Mouse (Mus musculus) CH12.LX (cell line): ENCODE results near the gene Synj2bp. TPM values are rescaled to one million over a fixed set of nuclear protein-coding genes. Genes with fewer than 3 reads are reported as not detected.
"Not testable (repeated sequence)": the region's sequence is repeated elsewhere in the genome, so short reads cannot be mapped to it uniquely, and the experiment has no call there.

ENCODE experiments used
- DNase-seq: peaks from one replicate; pipeline ENCODE4 v3.0.0-alpha.2; 2013; ENCODE audit errors: extremely low read depth
- H3K27ac ChIP-seq: 2 replicates; pipeline ENCODE4 v1.5.1; 2012; ENCODE audit warnings: low read depth, mild to moderate bottlenecking, control low read depth, moderate library complexity; ENCODE audit not compliant: insufficient read depth
- H3K27me3 ChIP-seq: replicated peaks from 2 replicates; pipeline ENCODE3; 2012; ENCODE audit warnings: inconsistent platforms
- H3K36me3 ChIP-seq, 2 experiments: replicated peaks in 1 of 2; 2 replicates each; pipeline versions ENCODE3 to v1.6.1; 2012; ENCODE audit warnings: inconsistent platforms in 1 of 2, low read length in 1 of 2, mild to moderate bottlenecking in 1 of 2, mixed read lengths in 1 of 2, moderate library complexity in 1 of 2; ENCODE audit not compliant: control insufficient read depth in 1 of 2, insufficient read depth in 1 of 2
- H3K4me1 ChIP-seq, 2 experiments: 2 replicates each; pipeline ENCODE4 v1.6.1; 2012; ENCODE audit warnings: inconsistent platforms in 1 of 2, moderate library complexity in 1 of 2; ENCODE audit not compliant: insufficient read depth in 2 of 2, control insufficient read depth in 1 of 2
- H3K4me2 ChIP-seq: 2 replicates; pipeline ENCODE4 v1.6.1; 2012; ENCODE audit warnings: low read depth, mild to moderate bottlenecking, control low read depth; ENCODE audit not compliant: poor library complexity, insufficient read depth, severe bottlenecking
- H3K4me3 ChIP-seq, 3 experiments: fragments of 150-350 bp in 1 of 3; sonication (generic) in 1 of 3; replicated peaks in 1 of 3; 2 replicates each; pipeline versions ENCODE3 to v1.5.1; 2011 to 2012; ENCODE audit warnings: low read depth in 2 of 3, low read length in 2 of 3, mild to moderate bottlenecking in 2 of 3, moderate library complexity in 2 of 3, control low read depth in 1 of 3, improper control_type of control experiment in 1 of 3, inconsistent platforms in 1 of 3, mixed read lengths in 1 of 3; ENCODE audit not compliant: poor library complexity in 1 of 3
- H3K79me2 ChIP-seq: replicated peaks from 2 replicates; pipeline ENCODE4 v1.6.1; 2012; ENCODE audit warnings: mild to moderate bottlenecking, moderate library complexity; ENCODE audit not compliant: control insufficient read depth, poor library complexity, insufficient read depth, severe bottlenecking; ENCODE audit errors: extremely low read depth
- H3K9ac ChIP-seq: 2 replicates; pipeline ENCODE4 v1.6.1; 2012; ENCODE audit warnings: low read depth, mild to moderate bottlenecking, control low read depth, moderate library complexity; ENCODE audit not compliant: insufficient read depth
- H3K9me3 ChIP-seq: replicated peaks from 2 replicates; pipeline ENCODE3; 2012; ENCODE audit warnings: low read length, inconsistent platforms, mixed read lengths
- BHLHE40 ChIP-seq: IDR thresholded peaks from 2 replicates; pipeline ENCODE4 v1.6.1; 2011; ENCODE audit warnings: mild to moderate bottlenecking, low read depth, low read length, improper control_type of control experiment
- CHD1 ChIP-seq: IDR thresholded peaks from 2 replicates; pipeline ENCODE4 v1.6.1; 2012; ENCODE audit warnings: low read depth, low read length, improper control_type of control experiment, inconsistent platforms
- E2F4 ChIP-seq: IDR thresholded peaks from 2 replicates; pipeline ENCODE4 v1.6.1; 2011; ENCODE audit warnings: low read depth, low read length, improper control_type of control experiment; ENCODE audit not compliant: insufficient replicate concordance
- EP300 ChIP-seq: IDR thresholded peaks from 2 replicates; pipeline ENCODE4 v1.6.1; 2011; ENCODE audit warnings: low read length, improper control_type of control experiment
- ETS1 ChIP-seq: conservative IDR thresholded peaks from 2 replicates; pipeline ENCODE4 v1.6.1; 2012; ENCODE audit warnings: low read depth, mild to moderate bottlenecking, inconsistent platforms, low read length, improper control_type of control experiment, moderate library complexity
- HCFC1 ChIP-seq: IDR thresholded peaks from 2 replicates; pipeline ENCODE4 v1.6.1; 2012; ENCODE audit warnings: low read depth, mild to moderate bottlenecking, inconsistent platforms, low read length, improper control_type of control experiment
- IRF4 ChIP-seq: IDR thresholded peaks from 2 replicates; pipeline ENCODE4 v1.6.1; 2014; ENCODE audit warnings: low read depth, mild to moderate bottlenecking, inconsistent platforms, low read length, improper control_type of control experiment
- KAT2A ChIP-seq: IDR thresholded peaks from 2 replicates; pipeline ENCODE4 v1.6.1; 2012; ENCODE audit warnings: low read length, improper control_type of control experiment, inconsistent platforms; ENCODE audit not compliant: insufficient replicate concordance
- MXI1 ChIP-seq: IDR thresholded peaks from 2 replicates; pipeline ENCODE4 v1.6.1; 2011; ENCODE audit warnings: mild to moderate bottlenecking, low read depth, low read length, improper control_type of control experiment
- MYC ChIP-seq: IDR thresholded peaks from 2 replicates; pipeline ENCODE4 v1.6.1; 2011; ENCODE audit warnings: low read depth, mild to moderate bottlenecking, improper control_type of control experiment, low read length
- NELFE ChIP-seq: IDR thresholded peaks from 2 replicates; pipeline ENCODE4 v1.6.1; 2011; ENCODE audit warnings: low read depth, low read length, improper control_type of control experiment
- NRF1 ChIP-seq: IDR thresholded peaks from 2 replicates; pipeline ENCODE4 v1.6.1; 2014; ENCODE audit warnings: low read depth, mild to moderate bottlenecking, inconsistent platforms, low read length, improper control_type of control experiment, moderate library complexity
- POLR2AphosphoS2 ChIP-seq: IDR thresholded peaks from 2 replicates; pipeline ENCODE4 v1.6.1; 2011; ENCODE audit warnings: low read depth, low read length, improper control_type of control experiment
- RAD21 ChIP-seq: IDR thresholded peaks from 2 replicates; pipeline ENCODE4 v1.6.1; 2011; ENCODE audit warnings: low read depth, mild to moderate bottlenecking, low read length, improper control_type of control experiment, moderate library complexity
- RCOR1 ChIP-seq: conservative IDR thresholded peaks from 2 replicates; pipeline ENCODE4 v1.6.1; 2012; ENCODE audit warnings: low read depth, mild to moderate bottlenecking, inconsistent platforms, low read length, improper control_type of control experiment
- SIN3A ChIP-seq: IDR thresholded peaks from 2 replicates; pipeline ENCODE4 v1.6.1; 2012; ENCODE audit warnings: low read length, improper control_type of control experiment, inconsistent platforms
- UBTF ChIP-seq: IDR thresholded peaks from 2 replicates; pipeline ENCODE4 v1.6.1; 2012; ENCODE audit warnings: low read depth, mild to moderate bottlenecking, inconsistent platforms, low read length, improper control_type of control experiment, moderate library complexity
- USF1 ChIP-seq: IDR thresholded peaks from 2 replicates; pipeline ENCODE4 v1.6.1; 2014; ENCODE audit warnings: low read depth, mild to moderate bottlenecking, inconsistent platforms, low read length, improper control_type of control experiment
- ZMIZ1 ChIP-seq: IDR thresholded peaks from 2 replicates; pipeline ENCODE4 v1.6.1; 2012; ENCODE audit warnings: low read depth, mild to moderate bottlenecking, inconsistent platforms, low read length, improper control_type of control experiment
- dilution Hi-C: fragments of 300-500 bp; cut with MboI; formaldehyde crosslinking; loops from 2 replicates; pipeline ENCODE4 v1.14.3; 2020; ENCODE audit warnings: low sequenced_read_pairs; ENCODE audit not compliant: extremely low pct_unique_long_range_greater_than_20kb, extremely low pct_ligation_motif_present
- in situ Hi-C: fragments of 300-500 bp; cut with MboI; formaldehyde crosslinking; loops from 3 replicates; pipeline ENCODE4 v1.14.3; 2019; ENCODE audit warnings: low sequenced_read_pairs, low pct_ligation_motif_present, low pct_unique_long_range_greater_than_20kb, mixed read lengths
- polyA plus RNA-seq: library from polyadenylated mRNA; unstranded; fragments of >175 nt; gene quantifications from 2 replicates; pipeline ENCODE4 v1.2.1, GENCODE M21; 2012; ENCODE audit warnings: low read depth; ENCODE audit not compliant: insufficient read length
- total RNA-seq, 2 experiments: library from RNA; depleted of rRNA; stranded (reverse); fragments of 300-350 nt in 1 of 2; fragments of >200 nt in 1 of 2; gene quantifications; 2 replicates each; pipeline ENCODE4 v1.2.3; 2012 to 2014

Synj2bp gene
- total and polyA plus RNA-seq, 3 experiments = 20.2 to 43.1 (median 33.3) TPM

DNA sequence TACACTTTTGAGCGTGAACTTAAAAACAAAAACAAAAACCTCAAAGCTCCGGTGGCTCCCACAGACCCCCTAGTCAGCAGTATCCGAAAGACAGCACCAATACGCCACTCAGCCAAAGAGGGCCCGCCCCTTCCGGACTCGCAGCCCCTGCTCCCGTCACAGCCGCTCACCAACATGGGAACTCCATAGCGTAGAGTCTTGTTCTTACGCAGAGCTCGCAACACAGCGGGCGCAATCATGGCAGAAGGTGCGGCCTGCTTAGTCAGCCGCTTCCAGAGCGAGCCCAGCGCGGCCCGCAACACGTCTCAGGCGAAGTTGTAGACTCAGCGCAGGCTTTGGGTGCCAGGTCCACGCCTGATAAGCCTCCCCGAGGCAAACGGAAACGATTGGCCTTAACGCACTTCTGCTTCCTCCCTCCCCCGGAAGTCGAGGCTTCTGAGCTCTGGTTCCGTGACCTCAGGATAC, 48.0 kb downstream of the Synj2bp start, which contains the start of gene Cox16 (continued):
- TF ChIP-seq USF1 = no peak
- peak; percentile 58 for TF ChIP-seq ZMIZ1
- peak; percentile 74; the same call in 1 of the 2 replicates for TF ChIP-seq SIN3A
- TF ChIP-seq RCOR1 = no peak
- no peak for TF ChIP-seq CHD1
- TF ChIP-seq EP300 = no peak
- peak; percentile 90; the same call in 1 of the 2 replicates for TF ChIP-seq NELFE
- TF ChIP-seq MYC = peak; percentile 76
- peak; percentile 78; the same call in 1 of the 2 replicates for TF ChIP-seq KAT2A
- peak; percentile 41; the same call in 1 of the 2 replicates for TF ChIP-seq NRF1
- TF ChIP-seq BHLHE40 = no peak
- TF ChIP-seq POLR2AphosphoS2 = 0 out of 2 replicates have a peak, but pooled peaks have one; percentile 45
- TF ChIP-seq RAD21 = no peak
- no peak for TF ChIP-seq UBTF

DNA sequence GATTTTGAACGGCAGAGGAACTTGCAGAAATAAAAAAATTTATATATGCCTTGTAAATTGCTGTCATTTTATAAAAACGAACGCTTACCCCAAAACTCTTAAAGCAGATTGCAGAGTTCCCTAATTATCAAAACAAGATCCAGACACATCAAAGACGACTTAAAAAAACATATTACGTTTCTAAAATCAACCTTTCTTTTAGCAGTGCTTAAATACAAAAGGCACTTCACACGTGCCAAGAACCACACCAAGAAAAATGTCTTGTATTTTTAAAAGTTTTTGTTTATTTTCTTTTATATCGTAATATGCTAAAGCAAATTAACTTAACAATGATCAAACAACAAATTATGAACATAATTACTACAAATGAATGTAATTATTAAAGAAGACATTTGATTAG, 48.5 kb downstream of the Synj2bp start:
- no peak overlapping the region for H3K27ac ChIP-seq
- H3K36me3 ChIP-seq = peaks cover 0 to 17% of the 10 kb centered on the region in 2 experiments
- H3K4me3 ChIP-seq = peak overlapping the region; percentile 75 to 93 (median 82)
- peaks cover 20% of the 10 kb centered on the region for H3K79me2 ChIP-seq
- in situ Hi-C loops = no loop called here
- dilution Hi-C loops = no loop called here
- no peaks in the 10 kb centered on the region for H3K9me3 ChIP-seq
- peak overlapping the region; percentile 95; the same call in 1 of the 2 replicates for H3K4me2 ChIP-seq
- TF ChIP-seq MYC (peak; percentile 56), BHLHE40 (peak; percentile 74), SIN3A (peak; percentile 31; the same call in 1 of the 2 replicates), KAT2A (no peak)
- peak overlapping the region; percentile 74 for H3K9ac ChIP-seq
- peaks cover 0 to 14% of the 10 kb centered on the region in 2 experiments; a peak in 2 of 4 replicates for H3K4me1 ChIP-seq
- no peaks in the 10 kb centered on the region for H3K27me3 ChIP-seq
- no peak for DNase-seq

GRCm38 (mm10) chr12:81483656-81484055, 49.1 kb downstream of the Synj2bp start:
- peak overlapping the region; percentile 35 to 93 (median 82) for H3K4me3 ChIP-seq
- peaks cover 0 to 14% of the 10 kb centered on the region in 2 experiments; a peak in 2 of 4 replicates for H3K4me1 ChIP-seq
- no peaks in the 10 kb centered on the region for H3K27me3 ChIP-seq
- peaks cover 0 to 18% of the 10 kb centered on the region in 2 experiments for H3K36me3 ChIP-seq
- TF ChIP-seq NRF1 = peak; percentile 56
- TF ChIP-seq IRF4 = no peak
- peak; percentile 22; the same call in 1 of the 2 replicates for TF ChIP-seq MXI1
- 0 out of 2 replicates have a peak, but pooled peaks have one; percentile 12 for TF ChIP-seq HCFC1
- 0 out of 2 replicates have a peak, but pooled peaks have one; percentile 35 for TF ChIP-seq E2F4
- TF ChIP-seq ETS1 = no peak
- TF ChIP-seq, all 38 proteins: peak for 4
- dilution Hi-C loops = no loop called here
- DNase-seq = peak; percentile 66
- Histone ChIP-seq H3K9ac (peak overlapping the region; percentile 74; the same call in 1 of the 2 replicates), H3K79me2 (peaks cover 20% of the 10 kb centered on the region), H3K27ac (no peak overlapping the region), H3K4me2 (peak overlapping the region; percentile 95), H3K9me3 (no peaks in the 10 kb centered on the region)
- in situ Hi-C loops = no loop called here

GRCm38 (mm10) chr12:81459051-81459450, 73.7 kb downstream of the Synj2bp start:
- in situ Hi-C loops, H3K27me3 ChIP-seq, H3K79me2 ChIP-seq, H3K4me3 ChIP-seq, H3K36me3 ChIP-seq, H3K4me2 ChIP-seq, DNase-seq, H3K4me1 ChIP-seq, H3K9me3 ChIP-seq, H3K9ac ChIP-seq, dilution Hi-C loops, H3K27ac ChIP-seq: not testable (repeated sequence)
